Mouse (Mus musculus): ENCODE measurements at regions not wholly inside any gene's neighbourhood (a gene's known extent, or its start where the extent isn't known, plus 50 kb on each side); places are given as distances from the start of the nearest gene placed in this dataset.

DNA sequence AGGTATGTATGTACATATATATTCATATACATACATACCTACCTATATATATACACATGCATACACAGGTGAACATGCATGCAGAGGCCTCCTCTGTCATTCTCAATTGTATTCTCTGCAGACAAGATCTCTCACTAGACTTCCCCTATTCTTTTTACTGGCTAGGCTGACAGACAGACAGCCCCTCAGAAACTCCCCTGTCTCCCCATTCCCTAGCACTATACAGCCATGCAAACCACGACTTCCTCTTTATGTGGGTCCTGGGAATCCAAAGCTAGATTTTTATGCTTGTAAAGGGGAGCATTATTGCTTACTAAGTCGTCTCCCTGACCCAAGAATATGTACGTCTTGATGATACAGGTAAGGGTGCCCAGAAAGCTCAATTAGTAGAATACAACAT is 86.9 kb downstream of the Fam124b start:
- no peak for TF ChIP-seq CTCF (IDR thresholded peaks at IDR 0.05; ENCODE audit: low read depth)
- H3K9ac ChIP-seq (ENCODE audit: low read depth, low read length): no peak overlapping the region
- 74% methylated on average over 3 of the region's 3 CpGs for WGBS
- ATAC-seq (replicated peaks; ENCODE audit: low FRiP score, low read depth) (no peak), DNase-seq (ENCODE audit: low spot score) (no peak)
- H3K4me3 ChIP-seq (replicated peaks; ENCODE audit: low read depth, low read length): no peak overlapping the region
- no peaks in the 10 kb centered on the region for H3K36me3 ChIP-seq (ENCODE audit: insufficient read depth, low read length)
- H3K4me2 ChIP-seq (ENCODE audit: low read length): no peak overlapping the region
- no peak overlapping the region for H3K27ac ChIP-seq
- H3K4me1 ChIP-seq (replicated peaks; ENCODE audit: insufficient read depth, low read length): no peaks in the 10 kb centered on the region
- no peaks in the 10 kb centered on the region for H3K9me3 ChIP-seq (replicated peaks; ENCODE audit: low read length)
- no peaks in the 10 kb centered on the region for H3K27me3 ChIP-seq (ENCODE audit: insufficient read depth, low read length)

DNA sequence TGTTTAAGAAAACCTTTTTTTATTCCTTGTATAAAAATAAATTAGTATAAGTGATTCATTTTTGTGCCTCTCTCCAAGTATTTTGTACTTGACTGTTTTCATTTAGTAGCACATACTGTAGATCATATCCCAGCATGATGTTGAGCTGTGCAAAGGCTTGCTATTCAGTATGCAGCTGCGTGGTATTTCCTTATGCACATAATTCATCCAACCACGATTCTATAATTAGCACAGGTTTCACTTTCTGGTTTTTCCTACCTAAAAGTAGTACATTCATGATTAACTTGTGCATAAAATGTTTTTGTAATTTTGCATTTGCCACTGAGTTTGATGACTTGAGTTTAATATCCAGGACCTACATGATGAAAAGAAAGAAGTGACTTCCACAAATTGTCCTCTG is 94.3 kb downstream of the Fam124b start:
- whole genome bisulfite sequencing: 61% methylated on average over 2 of the region's 2 CpGs
- no peak for TF ChIP-seq CTCF (IDR thresholded peaks at IDR 0.05; ENCODE audit: low read depth)
- no peak overlapping the region for H3K27ac ChIP-seq
- no peak overlapping the region for H3K9ac ChIP-seq (ENCODE audit: low read depth, low read length)
- H3K4me1 ChIP-seq (replicated peaks; ENCODE audit: insufficient read depth, low read length): no peaks in the 10 kb centered on the region
- H3K27me3 ChIP-seq (ENCODE audit: insufficient read depth, low read length): no peaks in the 10 kb centered on the region
- ATAC-seq (replicated peaks; ENCODE audit: low FRiP score, low read depth) (no peak), DNase-seq (ENCODE audit: low spot score) (peak; percentile 14)
- H3K9me3 ChIP-seq (replicated peaks; ENCODE audit: low read length): no peaks in the 10 kb centered on the region
- no peak overlapping the region for H3K4me3 ChIP-seq (replicated peaks; ENCODE audit: low read depth, low read length)
- H3K4me2 ChIP-seq (ENCODE audit: low read length): no peak overlapping the region
- no peaks in the 10 kb centered on the region for H3K36me3 ChIP-seq (ENCODE audit: insufficient read depth, low read length)

DNA sequence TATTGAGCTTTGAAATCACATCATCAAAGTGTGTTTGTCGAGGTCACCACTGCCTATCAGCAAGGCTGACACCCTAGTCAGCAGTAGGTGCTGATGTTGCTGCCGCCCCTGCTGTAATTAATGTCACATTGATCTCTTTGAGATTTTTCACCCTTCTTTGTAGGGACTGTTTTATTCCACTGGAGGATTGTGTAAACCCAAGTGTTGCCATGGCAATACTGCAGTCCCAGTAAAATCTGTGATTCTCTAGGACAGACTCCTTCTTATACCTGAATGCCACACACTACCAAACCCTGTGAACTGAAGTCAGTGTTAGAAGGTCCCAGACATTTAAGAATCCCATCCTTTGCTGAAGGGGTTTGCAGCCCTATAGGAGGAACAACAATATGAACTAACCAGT is 102.4 kb downstream of the Fam124b start:
- Histone ChIP-seq H3K4me3 (replicated peaks; ENCODE audit: low read depth, low read length) (no peak overlapping the region), H3K27me3 (ENCODE audit: insufficient read depth, low read length) (no peaks in the 10 kb centered on the region), H3K4me1 (replicated peaks; ENCODE audit: insufficient read depth, low read length) (no peaks in the 10 kb centered on the region), H3K9ac (ENCODE audit: low read depth, low read length) (no peak overlapping the region), H3K36me3 (ENCODE audit: insufficient read depth, low read length) (no peaks in the 10 kb centered on the region), H3K9me3 (replicated peaks; ENCODE audit: low read length) (no peaks in the 10 kb centered on the region), H3K4me2 (ENCODE audit: low read length) (no peak overlapping the region), H3K27ac (no peak overlapping the region)
- WGBS: 72% methylated on average over 2 of the region's 2 CpGs
- ATAC-seq (replicated peaks; ENCODE audit: low FRiP score, low read depth): no peak
- TF ChIP-seq CTCF (IDR thresholded peaks at IDR 0.05; ENCODE audit: low read depth): no peak
- no peak for DNase-seq (ENCODE audit: low spot score)

DNA sequence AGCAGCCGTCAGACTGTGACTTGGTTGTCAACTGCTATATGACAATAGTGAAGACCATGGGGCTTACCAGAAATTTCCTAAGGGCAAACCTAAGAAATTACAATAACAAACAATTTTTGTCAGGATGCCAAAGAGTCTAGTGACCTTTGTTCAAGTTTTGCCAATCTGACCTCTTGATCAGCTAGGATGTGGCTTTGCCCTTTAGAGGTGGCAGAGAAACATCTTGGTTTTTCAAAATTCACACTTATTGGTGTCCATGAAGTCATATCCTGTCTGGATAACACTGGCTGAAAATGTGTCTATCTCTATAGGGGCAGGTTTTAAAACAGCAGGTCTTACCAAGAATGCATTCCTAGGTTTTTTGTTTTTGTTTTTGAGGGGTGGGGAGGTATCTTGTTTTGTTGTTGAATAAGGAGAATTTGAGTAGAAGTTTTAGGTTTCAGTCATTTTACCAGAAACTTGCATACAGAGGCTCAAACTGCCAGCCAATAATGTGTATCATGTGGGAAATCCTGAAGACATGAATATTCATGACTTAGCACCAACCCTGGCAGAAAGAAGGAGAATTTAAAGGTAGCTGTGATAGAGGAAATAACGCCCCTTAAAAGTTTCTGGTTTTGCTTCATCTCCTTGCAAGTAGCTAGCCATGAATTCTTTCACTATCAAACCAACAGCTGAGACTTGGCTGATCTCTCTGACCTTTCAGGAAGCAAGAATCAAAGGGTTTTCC is 110.4 kb downstream of the Fam124b start:
- no peak for ATAC-seq (replicated peaks; ENCODE audit: low FRiP score, low read depth)
- no peak for TF ChIP-seq CTCF (IDR thresholded peaks at IDR 0.05; ENCODE audit: low read depth)

DNA sequence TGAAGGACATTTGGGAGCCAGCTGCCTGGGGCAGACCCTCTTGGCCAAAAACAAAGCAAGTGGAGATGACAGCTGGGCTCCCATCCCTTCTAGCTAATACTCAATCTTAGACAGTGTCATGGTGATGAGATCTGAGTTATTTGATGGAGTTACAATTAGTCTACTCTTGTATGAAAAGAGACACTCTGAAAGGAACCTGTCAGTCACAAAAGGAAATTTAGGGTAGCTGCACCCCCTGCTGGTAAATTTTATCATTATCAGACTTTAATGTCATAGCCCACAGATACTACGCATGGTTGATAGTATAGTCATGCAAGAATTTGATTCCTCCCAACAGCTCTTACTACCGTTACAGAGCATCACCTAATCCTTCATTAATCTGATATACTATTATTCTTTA is 112.0 kb downstream of the Fam124b start:
- H3K27me3 ChIP-seq (ENCODE audit: insufficient read depth, low read length): no peaks in the 10 kb centered on the region
- H3K36me3 ChIP-seq (ENCODE audit: insufficient read depth, low read length): no peaks in the 10 kb centered on the region
- 66% methylated on average over 2 of the region's 2 CpGs for WGBS
- DNase-seq (ENCODE audit: low spot score) (peak; percentile 67), ATAC-seq (replicated peaks; ENCODE audit: low FRiP score, low read depth) (no peak)
- no peaks in the 10 kb centered on the region for H3K9me3 ChIP-seq (replicated peaks; ENCODE audit: low read length)
- H3K9ac ChIP-seq (ENCODE audit: low read depth, low read length): no peak overlapping the region
- H3K4me3 ChIP-seq (replicated peaks; ENCODE audit: low read depth, low read length): no peak overlapping the region
- H3K4me2 ChIP-seq (ENCODE audit: low read length): no peak overlapping the region
- H3K27ac ChIP-seq: no peak overlapping the region
- peak; percentile 69 for TF ChIP-seq CTCF (IDR thresholded peaks at IDR 0.05; ENCODE audit: low read depth)
- H3K4me1 ChIP-seq (replicated peaks; ENCODE audit: insufficient read depth, low read length): no peaks in the 10 kb centered on the region

More for the DNA sequence above, 110.4 kb downstream of the Fam124b start:
- WGBS: 71% methylated on average over 2 of the region's 2 CpGs
- Histone ChIP-seq H3K36me3 (ENCODE audit: insufficient read depth, low read length) (no peaks in the 10 kb centered on the region), H3K4me3 (replicated peaks; ENCODE audit: low read depth, low read length) (no peak overlapping the region), H3K4me2 (ENCODE audit: low read length) (no peak overlapping the region), H3K27ac (no peak overlapping the region), H3K9ac (ENCODE audit: low read depth, low read length) (no peak overlapping the region), H3K9me3 (replicated peaks; ENCODE audit: low read length) (no peaks in the 10 kb centered on the region), H3K4me1 (replicated peaks; ENCODE audit: insufficient read depth, low read length) (no peaks in the 10 kb centered on the region), H3K27me3 (ENCODE audit: insufficient read depth, low read length) (no peaks in the 10 kb centered on the region)
- DNase-seq (ENCODE audit: low spot score): peak; percentile 21

DNA sequence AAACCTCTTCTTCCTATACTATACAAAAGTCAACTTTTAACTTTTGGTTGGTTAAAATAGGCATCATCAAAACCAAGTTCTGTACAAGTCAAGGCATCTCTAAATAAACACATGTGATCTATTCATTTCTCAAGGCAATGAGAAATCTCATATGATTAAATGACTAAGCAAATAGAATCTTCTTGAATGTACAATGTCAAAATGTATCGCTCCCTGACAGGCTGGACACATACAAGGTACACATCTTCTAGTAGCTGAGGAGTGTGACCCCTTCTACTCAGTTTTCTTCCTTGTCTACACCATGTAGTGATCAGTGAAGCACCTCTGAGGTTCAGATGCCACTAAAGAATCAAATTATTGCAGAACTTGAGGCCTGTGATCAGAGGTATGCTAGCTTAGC is 120.0 kb downstream of the Fam124b start:
- Histone ChIP-seq H3K4me2 (ENCODE audit: low read length) (no peak overlapping the region), H3K4me3 (replicated peaks; ENCODE audit: low read depth, low read length) (no peak overlapping the region), H3K9me3 (replicated peaks; ENCODE audit: low read length) (no peaks in the 10 kb centered on the region), H3K27ac (no peak overlapping the region), H3K36me3 (ENCODE audit: insufficient read depth, low read length) (no peaks in the 10 kb centered on the region), H3K4me1 (replicated peaks; ENCODE audit: insufficient read depth, low read length) (no peaks in the 10 kb centered on the region), H3K27me3 (ENCODE audit: insufficient read depth, low read length) (no peaks in the 10 kb centered on the region), H3K9ac (ENCODE audit: low read depth, low read length) (no peak overlapping the region)
- 96% methylated on average over 1 of the region's 1 CpGs for WGBS
- ATAC-seq (replicated peaks; ENCODE audit: low FRiP score, low read depth) (no peak), DNase-seq (ENCODE audit: low spot score) (no peak)
- no peak for TF ChIP-seq CTCF (IDR thresholded peaks at IDR 0.05; ENCODE audit: low read depth)

DNA sequence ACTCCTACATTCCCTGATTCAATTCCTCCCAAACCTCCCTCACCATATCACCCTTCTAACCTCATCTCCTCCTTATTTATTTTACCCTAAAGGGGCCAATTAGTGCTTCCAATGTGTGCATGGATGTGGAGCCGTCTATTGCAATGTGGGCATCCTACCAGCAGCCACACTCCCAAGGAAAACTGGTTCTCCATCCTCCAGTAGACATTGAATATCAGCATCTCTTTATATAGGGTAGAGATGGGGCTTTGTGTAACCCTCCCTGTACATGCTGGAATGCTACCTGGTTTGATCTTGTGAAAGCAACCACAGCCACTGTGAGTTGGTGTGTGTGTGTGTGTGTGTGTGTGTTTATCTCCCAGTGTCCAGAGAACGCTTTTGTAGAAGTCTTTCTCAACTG is 126.5 kb downstream of the Fam124b start:
- DNase-seq (ENCODE audit: low spot score) (no peak), ATAC-seq (replicated peaks; ENCODE audit: low FRiP score, low read depth) (no peak)
- Histone ChIP-seq H3K9ac (ENCODE audit: low read depth, low read length) (no peak overlapping the region), H3K4me2 (ENCODE audit: low read length) (no peak overlapping the region), H3K4me3 (replicated peaks; ENCODE audit: low read depth, low read length) (no peak overlapping the region), H3K36me3 (ENCODE audit: insufficient read depth, low read length) (no peaks in the 10 kb centered on the region), H3K4me1 (replicated peaks; ENCODE audit: insufficient read depth, low read length) (no peaks in the 10 kb centered on the region), H3K9me3 (replicated peaks; ENCODE audit: low read length) (no peaks in the 10 kb centered on the region), H3K27ac (no peak overlapping the region), H3K27me3 (ENCODE audit: insufficient read depth, low read length) (no peaks in the 10 kb centered on the region)
- no peak for TF ChIP-seq CTCF (IDR thresholded peaks at IDR 0.05; ENCODE audit: low read depth)
- 78% methylated on average over 2 of the region's 2 CpGs for WGBS

Data from kidney, postnatal 0 days (tissue).